Mouse (Mus musculus): ENCODE results near the gene Vmn2r9.
"Not testable (repeated sequence)": the region's sequence is repeated elsewhere in the genome, so short reads cannot be mapped to it uniquely, and the experiment has no call there.

Gene Vmn2r9

DNA sequence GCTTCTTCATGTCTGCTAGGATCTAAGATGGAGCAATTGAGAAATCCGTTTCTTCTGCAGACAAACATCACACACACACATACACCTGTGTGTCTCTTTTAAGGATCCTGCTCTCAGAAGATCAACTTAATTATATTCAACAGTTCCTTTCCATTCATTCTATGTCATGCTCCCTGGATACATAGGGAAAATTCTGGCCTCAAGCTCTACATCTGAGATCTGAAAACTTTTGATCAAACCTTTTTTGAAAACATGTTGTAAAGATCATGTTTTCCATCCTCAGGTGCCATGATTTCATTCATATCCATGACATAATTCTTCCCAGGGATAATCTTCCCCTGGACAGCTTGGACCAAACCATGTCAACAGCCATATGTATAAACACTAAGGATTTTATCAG is at the start of gene Vmn2r9:
Gene Vmn2r9, minus strand, starts transcription at position 101 of the 400 bp plus-strand sequence.
- not testable (repeated sequence) for DNase-seq (ENCODE audit: low spot score)

DNA sequence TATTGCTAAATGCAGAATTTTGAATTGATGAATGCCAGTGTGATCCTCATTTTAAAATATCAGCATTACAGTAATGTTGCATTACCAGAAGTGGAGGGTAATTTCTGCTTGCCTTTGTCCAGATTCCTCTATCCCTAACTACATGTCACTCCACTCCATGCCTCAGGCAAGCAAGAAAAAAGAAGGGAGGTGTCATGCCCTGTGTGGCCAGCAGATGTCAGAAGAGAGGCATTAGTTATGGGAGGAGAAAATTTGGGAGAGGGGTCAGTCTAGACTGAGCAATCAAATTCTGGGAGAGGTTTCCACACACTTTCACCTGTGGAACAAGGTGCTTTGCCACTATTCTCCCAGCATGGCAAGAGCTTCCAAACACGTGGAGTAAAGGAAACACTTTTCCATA is 14.3 kb upstream of the Vmn2r9 start:
- not testable (repeated sequence) for DNase-seq (ENCODE audit: low spot score)

DNA sequence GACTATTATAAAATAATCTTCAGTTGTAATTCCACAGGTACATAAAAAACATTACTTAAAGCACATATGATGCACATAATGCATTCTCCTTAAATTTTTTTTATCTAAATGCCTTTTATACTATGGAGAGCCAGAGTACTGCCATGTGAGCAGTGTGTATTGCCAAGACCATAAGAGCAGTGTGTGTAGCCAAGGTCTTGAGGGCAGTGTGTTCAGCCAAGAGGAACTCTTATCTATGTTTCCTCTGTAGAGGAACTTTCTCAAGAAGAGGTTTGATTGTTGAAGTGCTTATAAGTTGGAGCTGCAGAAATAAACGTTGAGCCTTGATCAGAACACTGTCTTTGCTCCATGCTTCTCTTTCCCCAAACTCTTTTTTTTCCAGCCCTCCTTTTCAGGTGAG is 2.9 kb downstream of the Vmn2r9 start:
- DNase-seq (ENCODE audit: low spot score), result no peak

DNA sequence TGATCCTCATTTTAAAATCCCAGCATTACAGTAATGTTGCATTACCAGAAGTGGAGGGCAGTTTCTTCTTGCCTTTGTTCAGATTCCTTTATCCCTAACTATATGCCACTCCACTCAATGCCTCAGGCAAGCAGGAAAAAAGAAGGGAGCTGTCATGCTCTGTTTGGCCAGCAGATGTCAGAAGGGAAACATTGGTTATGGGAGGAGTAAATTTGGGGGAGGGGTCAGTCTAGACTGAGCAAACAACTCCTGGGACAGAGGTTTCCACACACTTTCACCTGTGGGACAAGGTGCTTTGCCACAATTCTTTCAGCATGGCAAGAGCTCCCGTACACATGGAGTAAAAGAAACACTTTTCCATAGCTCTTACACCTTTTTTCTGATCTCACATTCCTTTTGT is 16.2 kb downstream of the Vmn2r9 start:
- DNase-seq (ENCODE audit: low spot score), result no peak

DNA sequence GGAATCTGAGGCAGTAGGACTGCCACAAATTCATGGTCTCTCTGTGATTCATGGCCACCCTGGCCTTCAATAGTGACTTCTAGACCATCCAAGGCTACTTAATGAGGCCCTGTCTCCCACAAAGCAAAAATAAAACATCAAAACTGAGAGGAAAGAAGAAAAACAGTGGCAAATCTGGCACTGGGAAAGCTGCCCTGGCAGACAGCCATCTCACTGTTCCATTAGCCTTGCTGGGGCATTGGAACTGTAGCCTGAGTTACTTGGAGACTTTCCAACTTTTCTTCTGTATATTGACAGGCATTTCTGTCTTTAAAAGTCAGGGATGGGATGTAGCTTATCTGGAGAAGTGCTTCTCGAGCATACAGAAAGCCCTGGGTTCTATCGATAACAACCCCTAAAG is 29.1 kb downstream of the Vmn2r9 start:
- no peak for DNase-seq (ENCODE audit: low spot score)

DNA sequence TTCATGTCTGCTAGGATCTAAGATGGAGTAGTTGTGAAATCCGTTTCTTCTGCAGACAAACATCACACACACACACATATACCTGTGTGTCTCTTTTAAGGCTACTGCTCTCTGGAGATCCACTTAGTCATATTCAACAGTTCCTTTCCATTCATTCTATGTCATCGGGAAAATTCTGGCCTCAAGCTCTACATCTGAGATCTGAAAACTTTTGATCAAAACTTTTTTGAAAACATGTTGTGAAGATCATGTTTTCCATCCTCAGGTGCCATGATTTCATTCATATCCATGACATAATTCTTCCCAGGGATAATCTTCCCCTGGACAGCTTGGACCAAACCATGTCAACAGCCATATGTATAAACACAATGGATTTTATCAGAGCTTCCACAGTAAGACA is 43.7 kb downstream of the Vmn2r9 start, which contains the start of gene Vmn2r8:
Gene Vmn2r8, minus strand, starts transcription at position 101 of the 400 bp plus-strand sequence.
- DNase-seq (ENCODE audit: low spot score), result not testable (repeated sequence)

DNA sequence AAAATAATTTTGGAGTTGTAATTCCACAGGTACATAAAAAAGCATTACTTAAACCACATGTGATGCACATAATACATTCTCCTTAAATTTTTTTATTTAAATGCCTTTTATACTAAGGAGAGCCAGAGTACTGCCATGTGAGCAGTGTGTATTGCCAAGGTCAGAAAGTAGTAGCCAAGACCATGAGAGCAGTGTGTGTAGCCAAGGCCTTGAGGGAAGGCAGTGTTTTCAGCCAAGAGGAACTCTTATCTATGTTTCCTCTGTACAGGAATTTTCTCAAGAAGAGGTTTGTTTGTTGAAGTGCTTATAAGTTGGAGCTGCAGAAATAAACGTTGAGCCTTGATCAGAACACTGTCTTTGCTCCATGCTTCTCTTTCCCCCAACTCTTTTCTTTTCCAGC is 48.8 kb downstream of the Vmn2r9 start:
- no peak for DNase-seq (ENCODE audit: low spot score)

DNA sequence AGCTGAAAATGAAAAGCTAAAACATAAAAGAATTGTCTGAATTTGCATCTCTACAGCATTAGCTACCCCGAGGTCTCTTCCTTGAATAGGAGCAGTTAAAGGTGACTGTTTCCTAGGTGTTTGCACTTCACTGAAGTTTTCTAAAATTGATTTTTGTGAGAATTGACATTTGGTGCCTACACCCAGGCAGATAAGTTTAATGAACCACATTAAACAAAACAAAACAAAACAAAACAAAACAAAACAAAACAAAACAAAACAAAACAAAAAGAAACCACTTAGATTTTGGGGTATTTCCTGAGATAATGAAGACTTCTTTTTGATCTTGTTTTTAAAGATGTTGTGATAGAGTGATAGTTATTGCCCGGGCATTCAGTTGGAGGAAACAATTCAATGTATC is 57.1 kb downstream of the Vmn2r9 start, which contains the start of gene Tmed11:
Gene Tmed11, minus strand, starts transcription at position 101 of the 400 bp plus-strand sequence.
- DNase-seq (ENCODE audit: low spot score), result not testable (repeated sequence)

DNA sequence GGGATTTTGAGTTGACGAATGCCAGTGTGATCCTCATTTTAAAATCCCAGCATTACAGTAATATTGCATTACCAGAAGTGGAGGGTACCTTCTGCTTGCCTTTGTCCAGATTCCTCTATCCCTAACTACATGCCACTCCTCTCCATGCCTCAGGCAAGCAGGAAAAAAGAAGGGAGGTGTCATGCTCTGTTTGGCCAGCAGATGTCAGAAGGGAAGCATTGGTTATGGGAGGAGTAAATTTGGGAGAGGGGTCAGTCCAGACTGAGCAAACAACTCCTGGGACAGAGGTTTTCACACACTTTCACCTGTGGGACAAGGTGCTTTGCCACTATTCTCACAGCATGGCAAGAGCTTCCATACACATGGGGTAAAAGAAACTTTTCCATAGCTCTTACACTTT is 62.0 kb downstream of the Vmn2r9 start:
- DNase-seq (ENCODE audit: low spot score), result peak; percentile 3

Measured in layer of hippocampus, adult 11-12 months (tissue).